Mouse (Mus musculus) erythroblast, embryonic 14.5 days (primary cell): ENCODE data around the gene Nubp2.

Source experiments
- GATA1 ChIP-seq: IDR thresholded peaks from 2 replicates; pipeline ENCODE4 v1.6.1; 2012; ENCODE audit warnings: low read length, inconsistent platforms, mixed read lengths
- TAL1 ChIP-seq: IDR thresholded peaks from 3 replicates; pipeline ENCODE4 v1.6.1; 2012; ENCODE audit warnings: low read length, inconsistent platforms, mixed read lengths

DNA sequence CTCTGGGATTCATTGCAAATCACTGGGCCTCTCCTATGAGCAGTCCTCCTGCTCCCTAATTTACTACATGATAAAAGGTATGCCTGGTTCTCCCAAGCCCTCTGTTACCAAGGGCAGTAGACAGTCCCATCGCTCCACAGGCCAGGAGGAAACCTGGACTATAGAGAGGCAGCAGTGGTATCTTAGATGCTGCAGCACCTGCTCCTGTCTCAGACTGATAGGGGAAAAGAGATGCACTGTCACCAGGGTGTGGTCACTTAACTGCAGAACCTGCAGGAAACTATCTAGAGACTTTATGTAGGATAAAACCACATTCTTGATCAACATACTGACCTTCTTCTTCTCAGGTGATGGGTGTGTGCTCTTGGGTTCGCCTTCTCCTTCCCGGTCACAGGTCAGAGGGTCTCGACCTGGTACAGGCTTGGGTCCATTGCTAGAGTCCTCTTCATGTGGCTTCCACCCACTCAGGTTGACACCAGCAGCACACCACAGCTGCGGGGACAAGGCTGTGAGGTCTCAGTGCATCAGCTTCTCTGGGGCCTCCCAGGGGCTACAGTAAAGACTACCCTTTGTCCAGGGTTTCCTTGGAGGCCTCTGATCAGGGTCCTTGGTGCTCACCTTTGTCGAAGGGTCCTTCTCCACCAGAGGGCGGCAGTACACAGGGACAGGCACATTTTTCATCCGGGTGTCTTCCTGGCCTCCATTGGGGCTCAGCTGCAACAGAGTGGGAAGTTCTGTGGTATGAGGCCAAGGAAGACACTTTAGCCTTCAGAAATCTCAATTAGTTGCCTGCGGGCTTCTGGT, 16.7 kb upstream of the Nubp2 start:
- TF ChIP-seq GATA1: peak; percentile 98
- peak; percentile 100 for TF ChIP-seq TAL1
